Mouse (Mus musculus) limb, embryonic 12.5 days (tissue): ENCODE data around the gene Tbc1d4. TPM values are rescaled to one million over a fixed set of nuclear protein-coding genes. Genes with fewer than 3 reads are reported as not detected.

Experiments
- ATAC-seq: fragments of 200-750 bp; cut with Nextera tagmentation; 2 replicates; pipeline ENCODE4 v1.8.0; 2017; ENCODE audit warnings: low read depth, moderate TSS enrichment; ENCODE audit not compliant: insufficient number of reproducible peaks, insufficient read depth, low FRiP score, low TSS enrichment
- H3K27ac ChIP-seq: fragments of 300-500 bp; sonication (generic); 2 replicates; pipeline ENCODE4 v1.5.1; 2016; ENCODE audit warnings: mild to moderate bottlenecking, moderate library complexity
- H3K27me3 ChIP-seq: fragments of 300-500 bp; sonication (generic); 2 replicates; pipeline ENCODE4 v1.6.1; 2016; ENCODE audit warnings: mild to moderate bottlenecking, moderate library complexity
- H3K36me3 ChIP-seq: fragments of 300-500 bp; sonication (generic); 2 replicates; pipeline ENCODE4 v1.6.1; 2016; ENCODE audit warnings: mild to moderate bottlenecking, moderate library complexity
- H3K4me1 ChIP-seq: fragments of 300-500 bp; sonication (generic); replicated peaks from 2 replicates; pipeline ENCODE4 v1.6.1; 2016
- H3K4me2 ChIP-seq: fragments of 300-500 bp; sonication (generic); 2 replicates; pipeline ENCODE4 v1.6.1; 2016; ENCODE audit warnings: mild to moderate bottlenecking, moderate library complexity
- H3K4me3 ChIP-seq: fragments of 300-500 bp; sonication (generic); replicated peaks from 2 replicates; pipeline ENCODE4 v1.5.1; 2016; ENCODE audit warnings: mild to moderate bottlenecking
- H3K9ac ChIP-seq: fragments of 300-500 bp; sonication (generic); replicated peaks from 2 replicates; pipeline ENCODE4 v1.6.1; 2016; ENCODE audit warnings: mild to moderate bottlenecking, moderate library complexity
- H3K9me3 ChIP-seq: fragments of 300-500 bp; sonication (generic); 2 replicates; pipeline ENCODE4 v1.6.1; 2016; ENCODE audit warnings: mild to moderate bottlenecking, moderate library complexity
- WGBS: fragments of 180-500 bp; shearing (Covaris S2); methylation state at CpG from one replicate; pipeline ENCODE4 v1.1.7; 2016; 5-methylcytosine and 5-hydroxymethylcytosine counted together
- polyA plus RNA-seq: library from polyadenylated mRNA; unstranded; fragments of >200 nt; fragmentation: Nextera tagmentation; extraction: Ambion mirVana; gene quantifications from 2 replicates; pipeline ENCODE4 v1.2.1, GENCODE M21; 2016

Tbc1d4 gene
- 10.5 and 10.7 TPM in 2 replicates for polyA plus RNA-seq

DNA sequence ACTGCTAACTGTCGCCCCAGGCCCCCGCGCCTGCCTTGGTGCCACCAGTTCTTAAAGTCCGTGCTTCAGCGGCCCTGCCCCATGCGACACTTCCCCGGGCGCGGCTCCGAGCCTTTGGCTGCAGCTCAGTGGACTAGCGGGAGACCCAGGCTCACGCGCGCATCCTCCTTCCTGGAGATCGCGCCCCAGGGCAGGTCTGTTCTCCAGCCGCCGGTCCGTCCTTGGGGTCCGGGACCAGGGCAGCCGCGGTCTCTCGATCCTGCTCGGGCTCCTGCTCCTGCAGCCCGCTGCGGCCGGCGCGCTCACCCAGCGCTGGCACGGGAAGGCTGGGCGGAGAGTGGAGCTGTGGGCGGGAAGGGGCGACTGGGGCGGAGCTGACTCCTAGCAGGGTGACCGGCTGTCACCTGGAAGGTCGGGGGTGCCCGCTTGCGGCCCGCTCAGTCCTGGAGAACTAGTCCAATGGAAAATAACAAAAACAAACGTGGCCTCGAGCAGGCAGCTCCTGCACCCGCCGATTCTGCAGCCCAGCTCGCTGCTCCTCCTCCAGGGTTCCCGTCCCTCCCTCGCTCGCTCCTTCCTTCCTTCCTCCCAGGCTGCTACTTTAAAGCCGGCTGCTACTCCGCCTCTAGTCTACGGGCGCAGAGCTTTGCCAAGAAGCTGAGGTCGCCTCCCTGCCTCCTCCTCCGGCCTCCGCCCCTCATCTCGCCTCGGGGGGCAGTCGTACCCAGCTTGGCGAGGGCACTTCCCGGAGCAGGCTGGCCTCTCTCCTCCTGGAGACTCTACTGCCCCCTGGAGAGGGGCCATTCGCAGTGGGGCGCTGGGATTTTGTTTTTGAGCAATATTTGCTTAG is at the start of gene Tbc1d4:
Gene Tbc1d4 (minus strand): TSS at position 673 of the 850 bp plus-strand sequence.
- H3K27me3 ChIP-seq = peaks cover 13% of the 10 kb centered on the region
- H3K4me1 ChIP-seq = peaks cover 8% of the 10 kb centered on the region
- H3K9me3 ChIP-seq = no peaks in the 10 kb centered on the region
- ATAC-seq = peak; percentile 90
- H3K4me2 ChIP-seq = peak within 1 kb of the TSS; percentile 99
- peak within 1 kb of the TSS; percentile 73 for H3K4me3 ChIP-seq
- WGBS = under 1% methylated on average over 62 of the region's 62 CpGs
- H3K9ac ChIP-seq = peak within 1 kb of the TSS; percentile 76
- H3K36me3 ChIP-seq = no peaks in the 10 kb centered on the region
- peak within 1 kb of the TSS; percentile 69 for H3K27ac ChIP-seq

DNA sequence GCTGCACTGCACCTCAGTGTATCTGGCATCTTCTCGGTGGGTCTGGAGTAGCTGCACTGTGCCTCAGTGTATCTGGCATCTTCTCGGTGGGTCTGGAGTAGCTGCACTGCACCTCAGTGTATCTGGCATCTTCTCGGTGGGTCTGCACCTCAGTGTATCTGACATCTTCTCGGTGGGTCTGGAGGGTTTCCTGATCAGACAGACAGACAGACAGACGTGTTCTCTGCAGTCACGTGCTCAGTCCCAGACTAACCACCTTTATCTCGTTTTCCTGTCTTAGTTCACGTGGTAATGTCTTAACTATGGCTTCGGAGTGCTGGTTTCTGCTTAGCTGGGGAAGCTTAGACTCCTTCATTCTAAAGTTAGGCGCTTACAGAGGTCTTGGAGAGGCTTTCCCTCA is 47.3 kb upstream of the Tbc1d4 start:
- no peak overlapping the region for H3K9ac ChIP-seq
- ATAC-seq = no peak
- no peak overlapping the region for H3K4me2 ChIP-seq
- 0 out of 2 replicates have a peak, but pooled peaks cover 6% of the 10 kb centered on the region for H3K4me1 ChIP-seq
- 84% methylated on average over 10 of the region's 10 CpGs for WGBS
- no peak overlapping the region for H3K4me3 ChIP-seq
- H3K9me3 ChIP-seq = no peaks in the 10 kb centered on the region
- H3K36me3 ChIP-seq = peaks cover 7% of the 10 kb centered on the region; the same call in 1 of the 2 replicates
- no peak overlapping the region for H3K27ac ChIP-seq
- H3K27me3 ChIP-seq = no peaks in the 10 kb centered on the region

DNA sequence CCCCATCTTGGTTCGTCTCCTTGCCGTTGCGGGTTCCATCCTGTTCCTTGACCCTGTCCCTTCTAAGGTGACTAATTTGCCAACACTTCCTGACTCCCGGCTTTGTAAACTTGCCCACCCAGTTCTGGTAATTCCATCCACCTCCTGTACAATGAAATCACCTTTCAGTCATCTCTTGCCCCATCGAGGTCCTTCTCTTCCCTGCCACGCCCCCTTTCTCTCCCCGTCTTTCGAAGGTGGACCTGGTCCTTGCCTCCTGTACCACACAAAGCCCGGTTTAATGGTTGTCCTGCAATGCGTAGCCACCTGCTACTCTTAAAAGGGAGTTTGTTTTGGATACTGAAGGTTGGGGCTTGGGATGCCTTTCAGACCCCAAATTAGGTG is 45.5 kb upstream of the Tbc1d4 start:
- H3K4me1 ChIP-seq = 0 out of 2 replicates have a peak, but pooled peaks cover 6% of the 10 kb centered on the region
- H3K36me3 ChIP-seq = no peaks in the 10 kb centered on the region
- under 1% methylated on average over 10 of the region's 10 CpGs for WGBS
- no peak overlapping the region for H3K27ac ChIP-seq
- peak overlapping the region; percentile 82 for H3K9ac ChIP-seq
- no peak for ATAC-seq
- no peaks in the 10 kb centered on the region for H3K9me3 ChIP-seq
- peak overlapping the region; percentile 97 for H3K4me3 ChIP-seq
- peak overlapping the region; percentile 88 for H3K4me2 ChIP-seq
- H3K27me3 ChIP-seq = no peaks in the 10 kb centered on the region

DNA sequence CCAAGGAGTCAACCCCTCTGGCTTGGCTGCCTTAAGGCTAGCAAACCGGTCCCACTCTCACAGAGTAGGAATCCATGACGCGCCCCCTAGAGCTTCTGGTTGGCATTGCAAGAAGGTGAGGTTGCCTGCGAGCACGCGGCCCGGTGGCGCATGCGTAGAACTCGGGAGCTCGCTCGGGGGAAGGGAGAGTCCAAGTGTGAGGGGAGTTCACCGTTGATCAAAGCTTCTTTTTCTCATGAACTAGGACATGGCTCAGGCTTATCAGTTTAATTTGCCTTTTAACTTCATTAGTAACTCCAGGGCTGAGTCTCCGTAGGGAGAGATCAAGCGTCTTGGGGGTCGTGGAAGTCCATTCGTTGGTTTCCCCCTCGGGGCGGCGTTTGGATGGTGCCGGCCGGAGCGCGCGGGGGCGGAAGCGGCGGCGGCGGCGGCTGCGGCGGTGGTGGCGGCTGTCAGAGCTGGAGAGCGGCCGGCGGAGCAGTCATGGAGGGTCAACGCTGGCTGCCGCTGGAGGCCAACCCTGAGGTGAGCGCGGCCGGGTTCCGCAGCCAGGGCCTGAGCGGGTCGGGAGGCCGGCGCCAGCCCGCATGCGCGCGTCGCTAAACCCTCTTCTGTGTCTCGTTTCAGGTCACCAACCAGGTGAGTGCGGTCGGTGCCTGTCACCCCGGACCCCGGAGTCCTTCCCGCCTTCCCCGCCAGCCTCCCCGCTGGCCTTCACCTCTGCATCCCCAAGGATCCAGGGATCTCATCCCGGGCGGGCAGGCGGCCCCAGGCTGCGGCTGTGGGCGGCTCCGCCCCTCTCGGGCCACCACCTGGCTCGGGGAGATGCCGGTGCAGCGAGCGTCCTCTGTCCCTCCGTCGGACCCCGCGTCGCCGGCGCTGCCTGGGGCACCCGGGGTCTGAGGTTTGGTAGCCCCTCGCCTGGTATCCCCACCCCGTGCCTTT is 44.9 kb upstream of the Tbc1d4 start, which contains the start of gene Uchl3:
Gene Uchl3 (plus strand): TSS at position 387 of the 945 bp plus-strand sequence.
- peak within 1 kb of the TSS; percentile 88 for H3K4me2 ChIP-seq
- no peaks in the 10 kb centered on the region for H3K27me3 ChIP-seq
- ATAC-seq = peak; percentile 82
- H3K4me3 ChIP-seq = peak within 1 kb of the TSS; percentile 97
- 0 out of 2 replicates have a peak, but pooled peaks cover 2% of the 10 kb centered on the region for H3K4me1 ChIP-seq
- H3K9ac ChIP-seq = peak within 1 kb of the TSS; percentile 82
- H3K27ac ChIP-seq = peak within 1 kb of the TSS; percentile 72
- no peaks in the 10 kb centered on the region for H3K36me3 ChIP-seq
- under 1% methylated on average over 67 of the region's 81 CpGs for WGBS
- no peaks in the 10 kb centered on the region for H3K9me3 ChIP-seq

- no peak for ATAC-seq
- no peaks in the 10 kb centered on the region for H3K9me3 ChIP-seq
- no peaks in the 10 kb centered on the region for H3K36me3 ChIP-seq
- WGBS = 97% methylated on average over 6 of the region's 6 CpGs
- 0 out of 2 replicates have a peak, but pooled peaks cover 2% of the 10 kb centered on the region for H3K4me1 ChIP-seq
- H3K9ac ChIP-seq = no peak overlapping the region
- H3K4me2 ChIP-seq = no peak overlapping the region
- H3K4me3 ChIP-seq = no peak overlapping the region
- H3K27ac ChIP-seq = no peak overlapping the region
- H3K27me3 ChIP-seq = no peaks in the 10 kb centered on the region
These were observed 43.6 kb upstream of the Tbc1d4 start for GRCm38 (mm10) chr14:101652571-101652970.

DNA sequence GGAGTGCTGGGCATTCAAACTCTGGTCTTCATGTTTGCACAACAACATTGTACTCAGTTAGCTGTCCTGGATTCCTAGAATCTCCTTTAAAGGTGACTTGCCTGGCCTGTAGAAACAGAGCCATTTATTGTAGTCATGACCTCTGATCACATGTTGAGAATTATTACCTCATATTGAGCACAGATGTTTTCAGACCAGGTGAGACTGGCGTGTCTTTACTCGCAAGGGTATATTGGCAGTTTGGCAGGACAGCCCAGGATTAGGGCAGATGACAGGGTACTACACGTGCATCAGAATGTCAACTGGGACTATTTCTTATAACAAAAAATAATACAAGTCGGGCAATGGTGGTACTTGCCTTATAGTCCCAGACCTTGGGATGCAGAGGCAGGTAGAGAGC is 41.6 kb upstream of the Tbc1d4 start:
- Histone ChIP-seq H3K27me3 (no peaks in the 10 kb centered on the region), H3K9ac (no peak overlapping the region), H3K27ac (no peak overlapping the region), H3K4me2 (no peak overlapping the region), H3K36me3 (no peaks in the 10 kb centered on the region), H3K4me3 (no peak overlapping the region), H3K9me3 (no peaks in the 10 kb centered on the region), H3K4me1 (0 out of 2 replicates have a peak, but pooled peaks cover 2% of the 10 kb centered on the region)
- 77% methylated on average over 4 of the region's 4 CpGs for WGBS
- no peak for ATAC-seq

GRCm38 (mm10) chr14:101644948-101645347 is 36.0 kb upstream of the Tbc1d4 start:
- WGBS = 83% methylated on average over 1 of the region's 1 CpGs
- no peaks in the 10 kb centered on the region for H3K9me3 ChIP-seq
- no peaks in the 10 kb centered on the region for H3K4me1 ChIP-seq
- no peak for ATAC-seq
- no peaks in the 10 kb centered on the region for H3K27me3 ChIP-seq
- no peak overlapping the region for H3K27ac ChIP-seq
- H3K9ac ChIP-seq = no peak overlapping the region
- no peaks in the 10 kb centered on the region for H3K36me3 ChIP-seq
- H3K4me3 ChIP-seq = no peak overlapping the region
- H3K4me2 ChIP-seq = no peak overlapping the region

- under 1% methylated on average over 39 of the region's 39 CpGs for WGBS
- Histone ChIP-seq H3K27ac (peak within 1 kb of the TSS; percentile 66), H3K4me2 (peak within 1 kb of the TSS; percentile 76)
These were observed 31.3 kb upstream of the Tbc1d4 start, which contains the start of gene Commd6 for GRCm38 (mm10) chr14:101640153-101640843. Gene Commd6 (minus strand): TSS chr14:101640686.

DNA sequence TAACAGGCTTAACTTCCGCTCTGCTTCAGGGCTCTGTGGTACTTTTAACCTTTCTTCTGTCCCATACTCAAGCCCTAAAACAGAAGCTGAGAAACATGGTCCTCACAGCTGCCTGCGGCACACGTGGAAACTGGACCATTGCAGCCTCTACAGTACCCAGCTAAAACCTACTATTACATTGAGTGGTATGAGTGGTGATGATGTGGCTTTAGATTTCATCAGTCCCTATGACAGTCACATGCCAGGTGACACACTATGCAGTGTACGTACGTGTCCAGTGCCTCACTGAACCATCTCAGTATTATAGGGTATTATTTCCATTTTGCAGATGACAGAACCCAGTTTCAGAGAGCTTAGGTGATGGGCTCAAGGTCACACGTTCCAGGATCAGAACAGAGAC is 28.4 kb upstream of the Tbc1d4 start:
- H3K27ac ChIP-seq = no peak overlapping the region
- no peak overlapping the region for H3K4me3 ChIP-seq
- peaks cover 28% of the 10 kb centered on the region; the same call in 1 of the 2 replicates for H3K36me3 ChIP-seq
- no peaks in the 10 kb centered on the region for H3K9me3 ChIP-seq
- no peak overlapping the region for H3K9ac ChIP-seq
- H3K4me2 ChIP-seq = no peak overlapping the region
- H3K27me3 ChIP-seq = no peaks in the 10 kb centered on the region
- H3K4me1 ChIP-seq = no peaks in the 10 kb centered on the region; the same call in 1 of the 2 replicates
- 89% methylated on average over 6 of the region's 6 CpGs for WGBS
- no peak for ATAC-seq

More at GRCm38 (mm10) chr14:101640153-101640843, 31.3 kb upstream of the Tbc1d4 start, which contains the start of gene Commd6:
- peak; percentile 96 for ATAC-seq
- Histone ChIP-seq H3K27me3 (no peaks in the 10 kb centered on the region), H3K4me1 (no peaks in the 10 kb centered on the region; the same call in 1 of the 2 replicates), H3K9me3 (no peaks in the 10 kb centered on the region), H3K36me3 (0 out of 2 replicates have a peak, but pooled peaks cover 5% of the 10 kb centered on the region), H3K4me3 (peak within 1 kb of the TSS; percentile 82), H3K9ac (peak within 1 kb of the TSS; percentile 73)

- Histone ChIP-seq H3K4me1 (no peaks in the 10 kb centered on the region; the same call in 1 of the 2 replicates), H3K9me3 (no peaks in the 10 kb centered on the region), H3K27ac (no peak overlapping the region), H3K36me3 (peaks cover 33% of the 10 kb centered on the region; the same call in 1 of the 2 replicates), H3K4me3 (no peak overlapping the region), H3K4me2 (no peak overlapping the region), H3K9ac (no peak overlapping the region), H3K27me3 (no peaks in the 10 kb centered on the region)
- WGBS = 93% methylated on average over 1 of the region's 1 CpGs
- ATAC-seq = no peak
These were observed 26.8 kb upstream of the Tbc1d4 start for GRCm38 (mm10) chr14:101635765-101636164.
